Mouse (Mus musculus): ENCODE results near the gene Mipep.

Gene Mipep

GRCm38 (mm10) chr14:60757265-60757664 lies 27.1 kb upstream of the Mipep start:
- no peak for DNase-seq (ENCODE audit: low spot score)

DNA sequence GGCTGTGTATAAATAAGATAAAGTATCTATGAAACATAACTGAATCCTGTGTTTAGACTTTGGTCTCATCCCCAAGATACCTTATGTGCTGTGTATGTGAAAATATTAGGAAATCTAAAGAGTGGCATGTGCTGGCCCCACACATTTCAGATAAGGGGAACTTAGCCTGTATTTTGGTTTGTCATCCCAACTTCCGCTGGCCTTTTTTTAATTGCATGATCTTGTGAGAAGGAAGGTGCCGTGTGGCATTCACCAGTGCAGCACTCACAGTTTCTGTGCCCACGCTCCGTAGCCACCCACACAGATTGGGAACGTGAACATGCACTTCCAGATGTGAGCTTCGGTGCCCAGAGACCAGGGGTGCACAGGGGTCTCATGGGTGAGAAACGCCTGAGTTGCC lies 26.7 kb upstream of the Mipep start:
- no peak for DNase-seq (ENCODE audit: low spot score)

GRCm38 (mm10) chr14:60759097-60759496 lies 25.3 kb upstream of the Mipep start:
- DNase-seq (ENCODE audit: low spot score): no peak

DNA sequence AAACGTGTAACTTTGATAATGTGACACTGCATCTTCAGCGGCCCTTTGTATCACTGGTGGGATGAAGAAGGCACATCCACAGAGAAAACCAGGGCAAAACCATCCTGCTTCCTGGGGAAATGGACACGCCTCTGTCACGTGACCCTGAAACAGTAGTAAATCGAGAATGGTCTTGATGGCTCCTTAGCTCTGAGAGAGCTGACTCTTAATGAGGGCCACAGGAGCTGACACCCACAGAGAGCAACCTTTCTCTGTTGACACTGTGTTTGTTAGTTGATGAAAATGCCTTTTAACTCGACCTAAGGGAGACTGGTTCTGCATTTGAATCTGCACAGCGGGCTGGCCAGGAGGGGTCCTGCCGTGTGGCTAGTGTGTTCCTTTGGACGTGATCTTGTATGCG lies 22.6 kb upstream of the Mipep start:
- DNase-seq (ENCODE audit: low spot score): no peak

DNA sequence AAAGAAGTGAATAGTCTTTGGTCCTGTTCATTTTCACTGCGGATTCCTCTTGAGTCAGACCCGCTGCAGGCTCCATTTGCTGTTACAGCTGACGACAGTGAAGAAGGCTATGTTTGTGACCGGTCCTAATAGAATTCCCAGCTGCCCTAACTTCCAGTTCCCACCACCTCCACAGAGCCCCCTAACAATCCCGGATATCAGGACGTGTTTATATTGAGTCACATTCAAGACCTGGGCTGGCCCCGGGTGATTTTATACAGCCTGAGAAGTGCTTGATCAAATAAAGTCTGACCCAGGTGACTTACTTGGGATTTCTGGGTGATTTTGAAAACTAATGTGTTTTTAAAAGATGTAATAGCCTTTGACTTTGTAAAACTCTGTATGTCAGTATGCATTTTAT lies 21.6 kb upstream of the Mipep start:
- no peak for DNase-seq (ENCODE audit: low spot score)

GRCm38 (mm10) chr14:60763746-60764145 lies 20.6 kb upstream of the Mipep start:
- DNase-seq (ENCODE audit: low spot score): no peak

DNA sequence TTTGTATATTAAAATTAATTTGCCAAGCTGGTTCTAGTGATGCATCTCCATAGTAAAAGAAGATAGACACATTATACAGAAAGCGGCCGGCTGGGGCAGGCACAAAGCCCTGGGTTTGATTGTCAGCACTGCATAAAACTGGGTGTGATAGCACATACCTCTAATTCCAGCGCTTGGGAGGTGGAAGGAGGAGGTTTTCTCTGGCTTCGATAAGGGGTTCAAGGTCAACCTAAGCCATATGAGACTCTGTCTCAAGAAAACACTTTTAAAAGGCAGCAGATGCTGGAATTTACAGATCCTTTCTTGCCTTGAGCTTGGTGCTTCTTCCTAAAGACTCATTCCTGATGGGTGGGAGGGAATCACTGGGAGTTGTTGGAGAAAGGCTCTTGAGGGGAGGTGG lies 19.8 kb upstream of the Mipep start:
- DNase-seq (ENCODE audit: low spot score): no peak

GRCm38 (mm10) chr14:60765025-60765424 lies 19.3 kb upstream of the Mipep start:
- DNase-seq (ENCODE audit: low spot score): no peak

DNA sequence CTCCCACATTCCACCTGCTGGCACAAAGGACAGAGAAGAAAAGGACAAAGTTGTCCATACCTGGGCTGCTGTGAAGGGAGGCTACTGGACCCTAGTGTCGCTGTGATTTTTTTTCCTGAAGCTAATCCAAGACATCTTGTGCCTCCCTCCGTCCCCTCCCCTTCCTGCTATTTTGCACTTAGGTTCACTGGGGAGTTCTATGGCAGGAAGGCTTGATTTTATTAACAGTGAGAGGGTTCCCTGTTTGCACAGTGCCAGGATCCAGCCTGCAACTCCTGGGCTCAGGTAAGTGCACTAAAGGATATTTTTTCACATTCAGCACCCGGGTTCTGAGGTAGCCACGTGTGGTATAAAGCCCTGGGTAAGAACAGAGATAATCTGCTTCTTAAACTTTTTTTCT lies 16.5 kb upstream of the Mipep start, which contains the start of gene C1qtnf9:
Gene C1qtnf9, plus strand, starts transcription at position 251 of the 400 bp plus-strand sequence.
- DNase-seq (ENCODE audit: low spot score): no peak

- no peak for DNase-seq (ENCODE audit: low spot score)
Measured at GRCm38 (mm10) chr14:60769340-60769739, 15.0 kb upstream of the Mipep start.

GRCm38 (mm10) chr14:60770594-60770993 lies 13.8 kb upstream of the Mipep start:
- DNase-seq (ENCODE audit: low spot score): no peak

DNA sequence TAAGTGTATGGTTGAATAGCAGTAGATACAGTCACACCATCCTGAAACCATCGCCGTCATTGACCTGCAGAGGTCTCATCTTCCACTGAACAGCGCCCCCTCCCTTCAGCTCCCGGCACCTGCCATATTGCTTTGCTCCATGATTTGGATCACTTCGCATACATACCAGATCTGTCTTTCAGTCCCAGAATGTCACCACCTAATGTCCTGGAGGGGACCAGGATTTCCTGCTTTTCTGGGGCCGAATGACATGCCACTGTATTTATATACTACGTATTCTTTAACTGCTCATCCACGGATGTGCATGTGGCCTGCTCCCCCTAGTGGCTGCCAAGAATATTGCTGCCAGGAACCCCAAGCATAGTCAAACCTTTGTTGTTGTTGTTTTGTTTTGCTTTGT lies 13.3 kb upstream of the Mipep start:
- peak; percentile 59 for DNase-seq (ENCODE audit: low spot score)

GRCm38 (mm10) chr14:60773476-60773875 lies 10.9 kb upstream of the Mipep start:
- no peak for DNase-seq (ENCODE audit: low spot score)

DNA sequence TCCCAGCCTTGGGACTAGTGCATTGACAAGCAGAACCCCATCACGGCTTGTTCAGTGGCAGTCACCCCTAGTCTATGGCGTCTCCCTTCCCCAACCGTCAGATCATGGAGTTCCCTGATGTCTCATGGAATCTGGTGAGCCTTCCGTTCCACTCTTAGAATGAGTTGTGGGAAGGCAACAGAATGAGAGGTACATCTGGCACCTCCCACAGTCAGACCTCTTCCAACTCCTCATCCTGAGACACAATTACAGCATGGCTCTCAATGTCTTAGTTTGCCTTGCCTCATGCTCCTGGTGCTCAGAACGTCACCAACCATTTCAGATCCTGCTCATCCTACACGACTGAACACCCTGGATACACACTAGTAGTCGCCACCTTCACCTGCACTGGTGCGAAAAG lies 7.9 kb upstream of the Mipep start:
- DNase-seq (ENCODE audit: low spot score): no peak

GRCm38 (mm10) chr14:60777485-60777919 lies 6.9 kb upstream of the Mipep start:
- DNase-seq (ENCODE audit: low spot score): no peak

GRCm38 (mm10) chr14:60779198-60779597 lies 5.2 kb upstream of the Mipep start:
- DNase-seq (ENCODE audit: low spot score): no peak

DNA sequence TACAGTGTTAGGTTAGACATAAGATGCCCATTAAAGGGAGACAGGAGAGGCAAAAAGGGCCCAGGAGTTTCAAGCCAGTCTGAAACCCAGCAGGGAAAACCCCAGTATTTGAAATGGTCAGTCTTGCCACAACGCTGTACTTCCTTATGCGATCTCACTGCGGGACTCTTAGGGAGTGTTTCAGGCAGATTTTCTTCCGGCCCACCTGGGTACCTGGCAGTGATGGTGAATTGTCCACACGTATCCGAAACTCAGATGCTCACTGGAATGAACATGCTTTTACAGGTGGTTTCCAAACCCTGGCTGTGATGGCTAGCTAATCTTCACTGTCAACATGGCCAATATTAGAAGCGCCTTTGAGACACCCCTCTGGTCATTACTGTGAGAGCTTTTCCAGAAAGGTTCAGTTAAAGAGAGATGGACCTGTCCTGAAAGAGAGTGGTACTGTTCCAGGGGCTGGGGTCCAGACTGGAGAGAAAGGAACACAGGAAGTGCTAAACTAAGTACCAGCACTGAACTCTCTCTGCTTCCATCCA lies 2.2 kb upstream of the Mipep start:
- DNase-seq (ENCODE audit: low spot score): no peak

GRCm38 (mm10) chr14:60783196-60783595 lies 1.2 kb upstream of the Mipep start:
- DNase-seq (ENCODE audit: low spot score): no peak

DNA sequence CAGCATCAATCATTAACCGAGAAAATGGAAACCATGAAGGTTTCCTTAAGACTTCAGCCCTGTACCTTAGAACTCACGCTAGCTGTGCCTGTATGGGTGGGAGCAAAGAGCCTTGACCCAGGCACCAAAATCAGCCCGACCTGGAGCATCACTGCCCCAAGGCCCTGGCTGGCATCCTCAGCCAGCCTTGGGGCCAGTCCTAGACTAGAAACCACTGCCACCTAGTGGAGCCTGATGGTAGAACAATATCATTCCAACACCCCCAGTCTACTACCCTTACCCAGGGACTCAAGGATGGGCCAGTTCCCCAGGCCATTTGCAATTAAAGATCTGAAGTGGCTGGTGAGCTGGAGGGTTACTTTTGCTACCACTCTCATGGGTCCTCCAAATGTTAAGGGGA lies 5.7 kb downstream of the Mipep start:
- DNase-seq (ENCODE audit: low spot score): no peak

DNA sequence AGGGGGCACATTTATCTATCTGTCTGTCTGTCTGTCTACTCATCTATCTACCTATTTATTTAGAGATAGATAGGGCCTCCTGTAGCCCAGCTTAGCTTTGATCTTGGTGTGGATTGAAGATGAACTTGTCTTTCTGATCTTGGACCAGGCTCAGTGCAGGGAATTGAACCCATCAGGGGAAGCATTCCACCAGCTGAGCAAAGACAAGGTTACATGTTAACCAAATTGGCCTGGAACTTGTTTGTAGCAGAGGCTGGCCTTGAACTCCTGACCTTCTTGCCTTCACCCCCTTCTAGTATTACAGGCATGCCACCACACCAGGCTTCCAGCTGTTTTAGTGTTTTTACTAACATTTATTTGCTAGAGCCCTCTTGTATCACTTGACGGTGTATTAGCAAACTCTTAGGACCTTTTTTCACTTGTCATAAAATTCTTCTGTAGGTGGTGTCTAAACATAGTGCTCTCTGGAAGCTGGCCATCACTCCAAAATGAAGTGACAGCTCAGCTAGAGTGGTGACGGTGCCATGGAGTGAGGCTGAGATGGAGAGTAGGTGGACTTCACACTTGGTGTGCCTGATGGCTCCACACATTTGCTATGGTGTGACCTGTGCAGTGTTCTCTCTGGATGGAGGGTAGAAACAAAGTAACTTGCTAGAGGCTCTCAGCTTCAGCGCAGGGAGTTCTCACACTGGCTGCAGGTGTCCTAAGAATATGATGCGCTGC lies 12.4 kb downstream of the Mipep start:
- DNase-seq (ENCODE audit: low spot score): no peak

DNA sequence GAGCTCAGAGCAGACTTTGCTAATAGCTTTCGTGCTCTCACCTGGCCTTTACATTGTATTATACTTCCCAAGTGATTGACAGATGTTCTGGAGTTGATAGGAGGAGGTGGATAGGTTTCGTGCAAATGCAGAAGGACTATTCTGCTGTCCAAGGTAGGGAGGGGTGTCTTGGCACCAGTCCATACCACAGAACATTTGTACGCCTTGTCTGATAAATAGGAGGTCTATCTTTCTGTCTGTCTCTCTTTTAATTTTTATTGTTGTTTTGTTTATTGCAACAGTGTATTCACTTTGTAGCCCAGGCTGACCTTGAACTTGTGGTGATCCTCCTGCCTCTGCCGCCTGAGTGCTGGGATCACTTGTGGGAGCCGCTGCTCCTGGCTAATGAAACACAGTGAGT lies 13.2 kb downstream of the Mipep start:
- no peak for DNase-seq (ENCODE audit: low spot score)

GRCm38 (mm10) chr14:60798721-60799120 lies 14.3 kb downstream of the Mipep start:
- no peak for DNase-seq (ENCODE audit: low spot score)

GRCm38 (mm10) chr14:60799762-60800728 lies 15.7 kb downstream of the Mipep start:
- DNase-seq (ENCODE audit: low spot score): no peak
